Comparison of ENCODE assay signal across 8 mouse cellular contexts in the genomic region with DNA sequence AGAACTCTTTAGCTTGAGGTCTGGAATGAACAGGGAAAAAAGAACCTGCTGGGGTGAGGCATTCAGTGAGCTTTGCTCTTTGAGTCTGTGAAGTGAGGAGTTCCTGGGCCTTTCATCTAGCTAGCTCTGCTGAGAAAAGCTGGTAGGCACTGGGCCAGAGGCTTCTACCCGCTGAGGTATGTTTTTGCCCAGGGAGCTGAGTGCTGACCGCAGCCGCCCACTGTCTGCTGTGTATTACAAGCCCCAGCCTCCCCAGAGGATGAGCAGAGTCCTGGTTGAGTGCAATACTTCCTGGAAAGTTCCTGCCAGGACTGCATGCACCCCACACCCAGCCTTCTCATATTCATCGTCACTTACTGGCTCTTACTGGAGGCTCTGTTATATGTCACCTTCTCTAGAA. TPM values are rescaled to one million over a fixed set of nuclear protein-coding genes. Genes with fewer than 3 reads are reported as not detected.
DNase-seq lines count a peak whose midpoint lies in the region; ATAC-seq lines count a peak whose summit lies in the region.

No protein-coding gene starts in this region.

- H3K36me3 ChIP-seq in limb, embryonic 13.5 days: no peaks in the 10 kb centered on the region
- H3K36me3 ChIP-seq in limb, embryonic 10.5 days: no peaks in the 10 kb centered on the region

- H3K27me3 ChIP-seq in limb, embryonic 13.5 days: no peaks in the 10 kb centered on the region
- H3K27me3 ChIP-seq in limb, embryonic 10.5 days (ENCODE audit: low read depth, poor library complexity, severe bottlenecking): no peaks in the 10 kb centered on the region

- no peak for DNase-seq in limb, embryonic 10.5 days (ENCODE audit: low spot score)
- DNase-seq in brain, adult 2 months (ENCODE audit: low read depth, low spot score): peak; percentile 30
- peak; percentile 44 to 53 for DNase-seq in heart, postnatal 14 days
- peak; percentile 63 for DNase-seq in lung, postnatal 10 days
- no peak for DNase-seq in embryo, embryonic 10 days (ENCODE audit: low spot score)
- no peak for DNase-seq in thymus, postnatal 0 days (ENCODE audit: low spot score)

- no peak overlapping the region for H3K4me2 ChIP-seq in limb, embryonic 13.5 days (replicated peaks)

- no peak for ATAC-seq in limb, embryonic 13.5 days (ENCODE audit: low FRiP score, low read depth)
- ATAC-seq in megakaryocyte-erythroid progenitor cell, adult 5-6 weeks (replicated peaks; ENCODE audit: low FRiP score, low TSS enrichment, poor library complexity, severe bottlenecking): no peak

- no peak overlapping the region for H3K9ac ChIP-seq in limb, embryonic 13.5 days

- H3K4me1 ChIP-seq in limb, embryonic 13.5 days: peaks cover 40% of the 10 kb centered on the region
- H3K4me1 ChIP-seq in limb, embryonic 10.5 days: peaks cover 25% of the 10 kb centered on the region

- intact Hi-C loops in heart, postnatal 14 days (cut with DNase I): loop anchor here (2.0 kb wide), 1 partner anchor 18 kb away; no protein-coding TSS in a partner anchor

- peak overlapping the region; percentile 1; the same call in 1 of the 2 replicates for H3K27ac ChIP-seq in limb, embryonic 13.5 days
- H3K27ac ChIP-seq in limb, embryonic 10.5 days: no peak overlapping the region

- 57% methylated on average over 4 of the region's 4 CpGs for WGBS in limb, embryonic 13.5 days
- WGBS in limb, embryonic 10.5 days: 79% methylated on average over 4 of the region's 4 CpGs

- no peaks in the 10 kb centered on the region for H3K9me3 ChIP-seq in limb, embryonic 13.5 days
- H3K9me3 ChIP-seq in limb, embryonic 10.5 days (replicated peaks): no peaks in the 10 kb centered on the region

- H3K4me3 ChIP-seq in limb, embryonic 13.5 days: no peak overlapping the region
- H3K4me3 ChIP-seq in limb, embryonic 10.5 days: no peak overlapping the region

RNA-seq across cellular contexts. Expression of gene Hpcal1, which starts 59.8 kb away (rescaled TPM):
- polyA plus RNA-seq in limb, embryonic 13.5 days (2015; fragmentation: Nextera tagmentation; extraction: Ambion mirVana): 29.4 and 33.4 TPM in 2 replicates
- polyA plus RNA-seq in limb, embryonic 10.5 days (2016; fragmentation: Nextera tagmentation; extraction: Ambion mirVana): 34.2 and 35.3 TPM in 2 replicates
- total RNA-seq in heart, postnatal 14 days (2021): 10 to 100 TPM; 26.4 to 27.1 TPM
- total RNA-seq in megakaryocyte-erythroid progenitor cell, adult 5-6 weeks (2014; fragmentation: Nextera tagmentation): 4.3 and 13.0 TPM in 2 replicates
- total RNA-seq in megakaryocyte-erythroid progenitor cell, adult 5-6 weeks (2017): 3.0 and 6.8 TPM in 2 replicates
- polyA plus RNA-seq in thymus, postnatal 0 days (2015; fragmentation: Nextera tagmentation; extraction: Ambion mirVana): 145 and 152 TPM in 2 replicates

Comparison
In these comparisons a context has a peak if more than half of its experiments do, and no peak if none do; other contexts are left out.
1. DNase-seq: peak in brain, adult 2 months (single experiment), heart, postnatal 14 days (2 of 2) and lung, postnatal 10 days (single experiment); none in limb, embryonic 10.5 days (single experiment), embryo, embryonic 10 days (single experiment) and thymus, postnatal 0 days (single experiment).